Mouse (Mus musculus) bone marrow, adult 2 months (tissue): ENCODE results near the gene Bdh1.

Experiments used
- CTCF ChIP-seq: fragments of 200-500 bp; IDR thresholded peaks from 2 replicates; pipeline ENCODE4 v1.5.1; 2011; ENCODE audit warnings: low read length, control low read depth; ENCODE audit not compliant: control insufficient read depth, insufficient read depth
- POLR2A ChIP-seq: fragments of 200-500 bp; IDR thresholded peaks from 2 replicates; pipeline ENCODE4 v1.6.1; 2011; ENCODE audit warnings: low read depth, mild to moderate bottlenecking, control low read depth, low read length, borderline replicate concordance; ENCODE audit not compliant: control insufficient read depth

- TF ChIP-seq POLR2A = no peak
- TF ChIP-seq CTCF = no peak
These were observed 49.9 kb downstream of the Bdh1 start for GRCm38 (mm10) chr16:31471994-31472393.
